Mouse (Mus musculus): Measurements from ENCODE around the gene Morn4. TPM values are rescaled to one million over a fixed set of nuclear protein-coding genes. Genes with fewer than 3 reads are reported as not detected.
"Not testable (repeated sequence)": the region's sequence is repeated elsewhere in the genome, so short reads cannot be mapped to it uniquely, and the experiment has no call there.

The Morn4 gene
- total RNA-seq, 2 experiments from 2014 or later, result 63.7 to 68.2 TPM

DNA sequence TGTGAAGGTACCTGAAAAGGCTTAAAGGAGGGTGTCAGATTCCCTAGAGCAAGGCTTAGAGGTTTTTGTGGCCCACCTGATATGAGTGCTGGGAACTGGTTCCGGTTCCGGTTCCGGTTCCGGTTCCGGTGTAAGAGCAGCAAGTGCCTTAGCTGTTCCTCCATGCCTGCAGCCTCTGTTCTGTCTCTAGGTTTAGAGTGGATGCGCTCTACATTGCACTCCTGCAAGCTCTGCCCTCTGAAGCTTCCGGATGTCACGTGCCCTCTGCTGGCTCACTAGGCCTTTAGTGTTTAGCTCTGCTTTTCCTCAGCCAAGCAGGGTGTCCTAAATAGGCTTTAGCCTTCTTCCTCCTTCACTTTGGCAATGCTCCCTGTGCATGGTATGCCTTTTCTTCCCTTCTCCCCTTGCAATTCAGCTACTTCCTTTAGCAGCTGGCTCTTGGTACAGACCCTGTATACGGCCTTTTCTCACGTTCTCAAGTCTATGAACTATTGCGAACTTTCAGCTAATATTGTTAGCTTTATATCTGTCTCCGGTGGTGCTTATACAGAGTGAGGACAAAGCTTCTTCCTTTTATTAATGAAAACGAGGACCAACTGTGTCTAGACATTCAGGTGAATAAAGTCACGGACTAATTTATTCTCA, 3.1 kb upstream of the Morn4 start:
- DNase-seq (ENCODE audit: low spot score in 2 of 2), result peak; percentile 40 to 52

DNA sequence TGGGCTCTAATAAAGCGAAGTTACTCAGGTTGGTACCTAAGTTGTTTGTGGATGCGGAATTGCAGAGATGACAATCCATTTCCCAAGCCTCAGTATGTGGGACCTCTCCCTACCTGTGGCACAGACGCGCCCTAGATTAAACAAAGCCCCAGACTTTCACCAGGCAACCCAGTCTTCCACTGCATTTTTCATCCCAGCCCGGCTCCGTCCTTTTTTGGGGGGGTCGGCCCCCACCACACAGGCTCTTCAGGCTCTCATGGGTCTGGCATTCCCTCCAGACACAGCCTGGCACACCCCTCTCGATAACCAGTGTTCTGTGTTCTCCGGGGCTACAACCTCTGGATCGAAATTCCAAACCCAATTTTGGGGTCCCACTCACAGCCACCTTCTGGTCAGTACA, 467 bp downstream of the Morn4 start:
- DNase-seq (ENCODE audit: low spot score in 2 of 2), result no peak

DNA sequence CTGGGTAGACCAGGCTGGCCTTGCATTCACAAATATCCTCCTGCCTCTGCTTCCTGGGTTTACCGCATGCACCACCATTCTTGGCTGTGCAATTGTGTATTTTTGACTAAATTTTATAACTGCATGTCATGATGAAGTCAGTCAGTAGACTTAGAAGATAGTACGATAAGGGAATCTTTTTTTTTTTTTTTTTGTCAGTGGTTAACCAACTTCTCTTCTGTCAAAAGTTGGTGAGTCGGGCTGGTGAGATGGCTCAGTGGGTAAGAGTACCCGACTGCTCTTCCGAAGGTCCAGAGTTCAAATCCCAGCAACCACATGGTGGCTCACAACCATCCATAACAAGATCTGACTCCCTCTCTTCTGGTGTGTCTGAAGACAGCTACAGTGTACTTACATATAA, 4.5 kb downstream of the Morn4 start:
- DNase-seq (ENCODE audit: low spot score in 2 of 2), result not testable (repeated sequence)

DNA sequence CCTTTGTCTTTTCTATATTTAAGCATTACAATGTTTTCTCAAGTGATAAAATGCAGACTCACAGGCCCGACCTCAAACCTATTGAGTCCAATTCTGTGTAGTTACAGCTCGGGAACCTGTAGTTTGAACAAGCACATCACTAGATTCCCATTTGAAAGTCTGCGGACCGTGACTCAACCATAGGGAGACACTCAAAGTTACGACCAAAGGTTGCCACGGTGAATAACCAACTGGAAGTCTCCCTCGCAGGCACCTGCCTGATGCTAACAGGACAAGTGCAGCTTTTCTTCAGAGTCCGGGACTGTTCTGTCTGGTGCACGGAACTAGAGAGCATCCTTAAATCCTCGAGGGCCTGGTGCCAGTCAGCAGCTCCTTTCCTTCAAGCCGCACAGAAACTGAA, 5.7 kb downstream of the Morn4 start:
- DNase-seq (ENCODE audit: low spot score in 2 of 2), result no peak

DNA sequence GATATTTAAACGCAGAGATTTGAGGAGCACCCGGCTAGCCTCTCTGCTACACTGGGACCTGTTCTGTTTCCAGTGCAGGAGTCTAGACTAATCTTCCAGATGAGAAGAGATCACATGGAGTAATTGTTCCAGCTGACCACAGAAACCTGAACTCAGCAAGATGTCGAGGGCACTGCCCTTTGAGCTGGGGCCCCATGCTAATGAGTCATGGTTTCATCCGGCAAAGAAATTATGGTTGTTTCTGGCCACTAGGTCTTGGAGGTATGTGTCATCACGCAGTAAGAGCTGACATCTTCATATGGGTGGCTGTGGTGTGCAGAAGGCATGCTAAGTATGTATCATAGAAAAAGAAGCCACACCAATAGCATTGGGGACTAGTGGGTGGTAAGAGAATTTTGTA, 6.2 kb downstream of the Morn4 start:
- no peak for DNase-seq (ENCODE audit: low spot score in 2 of 2)

DNA sequence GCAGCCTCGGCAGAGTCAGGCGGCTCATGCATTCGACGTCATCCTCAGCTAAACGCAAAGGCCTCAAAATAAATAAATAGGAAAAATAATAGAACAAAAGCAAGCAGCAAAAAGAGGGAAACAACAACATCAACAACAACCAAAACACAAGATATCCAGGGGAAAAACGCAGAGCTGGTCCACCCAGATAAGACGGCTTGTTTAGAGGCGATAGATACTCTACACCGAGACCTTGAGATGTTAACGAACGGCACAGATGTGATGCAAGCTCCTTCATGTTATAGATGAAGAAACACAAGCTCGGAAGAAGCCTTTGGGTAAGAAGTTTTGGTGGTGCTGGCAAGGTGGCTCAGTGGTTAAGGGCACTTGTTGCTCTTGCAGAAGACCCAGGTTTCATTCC, 7.2 kb downstream of the Morn4 start:
- DNase-seq (ENCODE audit: low spot score in 2 of 2), result no peak

DNA sequence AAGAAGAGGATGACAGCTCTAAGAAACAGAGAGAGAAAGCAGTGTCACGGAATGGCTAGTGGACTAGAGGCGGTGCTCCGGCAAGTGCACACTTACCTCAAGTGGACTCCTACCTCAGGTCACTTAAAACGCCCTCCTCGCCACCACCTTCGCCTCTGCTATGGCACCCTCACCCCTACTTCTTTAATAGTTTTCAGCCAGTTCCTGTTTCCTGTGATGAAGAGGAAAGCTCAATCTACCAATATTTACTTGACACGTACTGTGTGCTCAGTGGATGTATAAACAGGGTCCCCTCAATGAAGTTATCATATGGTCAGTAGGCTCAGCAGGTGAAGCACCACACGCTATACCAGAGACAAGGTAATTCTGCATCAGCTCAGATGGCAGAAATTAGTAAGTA, 7.6 kb downstream of the Morn4 start:
- DNase-seq (ENCODE audit: low spot score in 2 of 2), result no peak

DNA sequence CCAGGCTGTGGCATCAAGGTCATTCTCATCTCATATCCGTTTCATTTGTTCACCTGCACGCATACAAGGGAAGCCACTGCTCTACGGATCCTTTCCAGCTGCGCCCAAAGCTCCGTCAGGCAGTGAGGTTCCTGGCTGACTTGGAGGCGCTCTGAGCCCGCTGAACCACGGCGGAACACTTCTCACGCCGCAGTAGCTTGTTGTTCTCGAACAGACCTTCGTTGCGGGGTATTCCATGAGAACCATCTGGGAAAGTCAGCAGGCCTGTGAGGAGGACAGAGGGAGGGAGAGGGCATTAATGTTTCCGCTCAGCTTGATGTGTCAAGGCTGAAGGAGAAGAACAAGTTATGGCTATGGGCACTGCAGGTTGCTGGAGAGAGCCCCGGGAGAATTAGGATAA, 10.2 kb downstream of the Morn4 start:
- no peak for DNase-seq (ENCODE audit: low spot score in 2 of 2)

DNA sequence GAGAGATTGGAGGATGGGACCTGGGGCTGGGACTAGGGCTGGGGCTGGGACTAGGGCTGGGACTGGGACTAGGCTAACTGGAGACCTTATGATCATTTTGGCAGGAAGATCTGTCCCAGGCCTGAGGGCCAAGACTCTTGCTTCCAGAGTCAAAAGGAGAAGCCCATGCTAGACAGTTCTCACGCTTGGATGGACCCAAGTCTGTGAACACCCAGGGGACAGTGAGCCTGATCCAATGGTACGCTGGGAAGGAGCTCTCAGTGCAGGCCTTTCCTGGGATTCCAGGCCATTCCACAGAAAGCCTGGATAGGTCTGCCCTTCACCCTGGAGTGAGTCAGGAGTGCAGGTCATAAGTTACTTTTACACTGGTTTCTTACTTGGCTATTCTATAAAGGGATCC, 11.1 kb downstream of the Morn4 start:
- no peak for DNase-seq (ENCODE audit: low spot score in 2 of 2)

DNA sequence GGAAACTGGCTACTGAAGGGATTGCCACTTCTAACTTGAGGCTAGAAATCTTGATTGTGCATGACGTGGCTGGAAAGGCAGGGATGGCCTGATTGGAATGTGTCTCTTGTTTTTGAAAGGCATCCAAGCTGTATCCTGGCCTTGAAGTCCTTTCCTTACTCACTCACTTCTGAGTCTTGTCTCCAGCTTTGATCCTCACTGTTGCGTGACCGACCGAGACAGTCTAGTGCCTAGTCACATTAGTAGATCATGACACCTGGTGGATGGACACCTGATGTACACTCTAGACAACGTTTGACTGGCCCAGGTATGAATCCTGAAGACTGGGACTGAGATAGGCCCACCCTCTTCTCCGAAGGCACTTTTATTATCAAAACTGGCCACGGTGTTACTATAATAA, 13.4 kb downstream of the Morn4 start:
- DNase-seq (ENCODE audit: low spot score in 2 of 2), result no peak

DNA sequence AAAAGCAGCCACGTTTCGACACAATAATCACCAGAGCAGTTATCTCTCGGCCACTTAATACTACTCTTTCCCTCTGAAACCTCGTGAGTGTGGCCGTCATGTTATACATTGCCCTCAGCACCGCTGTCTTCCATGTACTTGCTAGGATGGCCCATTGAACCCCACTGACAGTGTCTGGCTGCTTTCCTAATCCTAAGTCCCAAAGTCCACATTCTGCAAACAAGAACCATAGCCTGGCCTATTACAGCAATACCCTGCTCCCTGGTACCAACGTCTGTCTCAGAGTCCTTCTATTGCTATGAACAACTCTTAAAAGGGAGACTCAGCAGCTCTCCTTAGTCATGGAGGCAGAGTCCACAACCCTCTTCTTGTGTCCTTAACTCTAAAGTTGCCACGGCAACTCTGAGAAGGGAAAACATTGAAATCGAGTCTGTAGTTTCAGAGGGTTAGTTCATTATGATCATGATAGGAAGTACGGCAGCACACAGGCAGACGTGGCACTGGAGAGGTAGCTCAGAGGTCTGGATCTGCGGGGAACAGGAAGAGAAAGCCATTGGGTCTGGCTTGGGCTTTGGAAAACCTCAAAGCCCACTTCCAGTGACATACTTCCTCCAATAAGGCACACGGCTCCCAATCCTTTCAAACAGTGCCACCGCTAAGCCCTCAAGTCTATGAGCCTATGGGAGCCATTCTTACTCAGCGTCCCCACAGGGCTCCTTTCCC, 14.1 kb downstream of the Morn4 start:
- no peak for DNase-seq (ENCODE audit: low spot score in 2 of 2)

DNA sequence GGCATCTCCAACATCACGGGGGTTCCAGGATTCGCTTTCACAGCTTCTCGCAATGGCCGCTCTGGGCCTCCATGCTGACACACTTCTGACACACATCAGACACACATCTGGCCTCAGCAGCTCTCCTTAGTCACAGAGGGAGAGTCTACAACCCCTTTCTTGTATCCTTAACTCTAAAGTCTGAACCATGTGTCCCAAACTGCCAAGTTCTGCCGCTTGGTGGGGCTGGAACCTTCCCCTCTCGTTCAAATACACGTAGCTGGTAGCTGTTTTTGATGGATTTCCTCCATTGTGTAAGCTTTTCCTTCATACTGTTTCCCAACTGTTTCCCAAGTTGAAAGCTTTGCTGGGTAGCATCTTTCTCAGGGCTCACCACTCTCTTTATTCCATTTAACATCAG, 14.9 kb downstream of the Morn4 start:
- DNase-seq (ENCODE audit: low spot score in 2 of 2), result peak in 1 of 2 experiments; percentile 27

DNA sequence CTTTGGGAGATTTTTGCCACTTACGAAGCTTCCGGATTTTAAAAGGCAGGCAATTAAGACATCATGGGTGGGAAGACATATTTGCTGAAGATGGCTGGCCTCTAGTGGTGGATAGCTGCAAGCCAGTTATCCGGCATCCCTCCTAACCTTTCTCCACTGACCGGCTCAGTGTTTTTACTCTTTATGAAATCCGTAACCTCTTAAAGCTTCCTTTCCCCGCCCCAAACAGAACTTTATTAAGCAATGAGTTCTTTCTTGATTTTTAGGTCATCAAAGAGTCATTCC, 17.0 kb downstream of the Morn4 start:
- DNase-seq (ENCODE audit: low spot score in 2 of 2), result no peak

DNA sequence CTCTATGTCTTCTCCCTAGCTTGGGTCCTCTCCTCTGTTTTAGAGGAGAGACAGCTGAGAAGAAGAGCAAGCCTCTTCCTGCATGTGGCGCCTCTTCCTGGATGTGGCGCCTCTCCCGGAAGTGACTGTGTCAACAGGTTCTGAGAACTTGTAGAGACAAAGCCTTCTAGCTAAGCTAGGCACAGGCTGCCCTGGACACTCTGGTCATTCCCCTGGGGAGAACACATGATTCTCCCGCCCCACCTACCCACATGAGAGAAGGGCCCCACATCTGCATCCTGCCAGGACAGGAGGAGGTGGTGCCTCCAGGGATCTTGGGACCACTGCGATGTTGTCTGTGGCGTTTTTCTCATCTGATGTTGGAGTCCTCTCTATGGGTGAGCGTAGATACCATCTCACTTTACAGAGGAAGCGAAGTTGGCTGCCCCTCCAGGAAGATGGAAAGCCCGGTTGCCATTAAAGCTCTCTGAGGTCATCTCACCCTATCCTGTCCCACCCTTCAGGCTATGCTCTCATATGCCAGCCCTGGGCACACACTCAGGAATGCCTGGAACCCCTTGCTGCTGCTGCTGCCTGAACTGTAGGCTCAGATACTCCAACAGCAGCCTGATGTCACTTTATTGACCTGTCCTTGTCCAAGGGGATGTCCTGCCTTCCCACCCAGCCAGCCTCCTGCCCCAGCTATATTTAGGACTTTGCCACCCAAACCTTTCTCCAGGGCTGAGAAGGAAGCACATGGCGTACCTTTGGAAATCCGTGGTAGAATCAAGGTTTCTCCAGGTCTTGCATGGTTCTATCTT, 17.5 kb downstream of the Morn4 start:
- DNase-seq (ENCODE audit: low spot score in 2 of 2), result no peak

DNA sequence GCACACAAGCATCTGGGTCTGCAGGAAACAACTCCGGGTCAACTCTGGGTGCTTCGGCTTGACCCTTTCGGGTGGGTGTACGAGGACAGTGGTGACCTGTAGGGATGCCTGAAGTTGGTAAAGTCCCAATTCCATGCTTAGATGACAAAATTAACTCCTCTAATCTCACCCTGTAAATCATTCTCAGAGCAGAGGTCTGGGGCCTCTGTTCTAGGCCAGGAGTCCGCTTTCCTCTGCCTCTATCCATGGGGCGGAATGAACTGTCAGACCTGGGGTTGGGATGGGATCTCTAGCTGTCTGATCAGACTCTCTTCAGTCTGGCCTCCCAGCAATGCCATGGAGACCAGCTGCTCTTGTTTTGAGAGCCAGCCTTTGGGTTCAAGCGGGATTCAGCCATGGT, 24.7 kb downstream of the Morn4 start:
- no peak for DNase-seq (ENCODE audit: low spot score in 2 of 2)

DNA sequence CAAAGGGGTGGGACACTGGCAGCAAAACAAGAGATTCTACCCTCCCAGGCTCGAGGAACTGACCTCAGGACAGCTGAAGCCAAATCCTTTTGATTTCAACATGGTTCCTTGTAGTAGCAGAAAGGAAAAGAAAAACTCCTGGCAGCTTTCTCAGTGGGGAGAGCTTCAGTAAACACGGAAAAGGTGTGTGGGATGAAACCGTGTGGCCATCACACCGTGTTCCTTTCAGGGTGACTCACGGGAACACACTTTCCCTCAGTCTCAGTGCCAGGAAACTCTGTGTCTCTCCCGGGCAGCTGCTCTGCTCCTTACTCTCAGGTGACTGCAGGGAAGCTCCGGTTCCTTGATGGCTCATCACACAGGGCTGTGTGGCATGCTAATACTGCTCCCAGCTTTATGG, 27.7 kb downstream of the Morn4 start:
- DNase-seq (ENCODE audit: low spot score in 2 of 2), result no peak

DNA sequence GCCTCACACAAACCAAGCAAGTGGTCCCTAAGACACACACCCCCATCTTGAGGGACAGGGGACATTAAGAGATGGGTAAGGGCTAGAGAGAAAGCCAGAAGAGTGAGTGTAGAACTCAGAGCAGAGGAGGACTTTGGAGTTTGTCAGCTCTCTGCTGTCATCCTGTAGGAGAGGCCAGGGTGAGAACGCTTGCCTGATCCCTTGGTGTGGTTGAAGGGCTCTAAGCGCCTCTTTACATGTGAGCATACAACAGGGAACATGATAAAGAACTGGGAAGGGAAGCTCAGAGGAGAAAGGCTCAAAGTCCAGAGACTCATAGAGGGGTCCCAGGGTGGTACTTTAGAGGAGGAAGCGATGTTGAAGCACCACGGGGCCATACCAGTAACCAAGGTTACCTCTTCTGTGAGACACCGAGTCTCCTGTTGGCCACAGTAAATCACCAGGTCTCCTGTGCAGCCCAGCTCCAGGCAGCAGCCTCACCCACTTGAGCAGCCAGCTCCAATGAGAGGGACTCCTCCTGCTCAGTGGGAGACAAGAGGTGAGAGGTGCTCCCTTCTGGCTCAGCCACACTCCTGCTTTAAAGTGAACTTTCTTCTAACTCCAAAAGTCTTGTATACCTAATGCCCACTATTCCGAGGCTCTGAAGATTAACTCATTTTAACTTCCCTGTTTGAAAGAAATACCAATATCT, 29.3 kb downstream of the Morn4 start:
- no peak for DNase-seq (ENCODE audit: low spot score in 2 of 2)

DNA sequence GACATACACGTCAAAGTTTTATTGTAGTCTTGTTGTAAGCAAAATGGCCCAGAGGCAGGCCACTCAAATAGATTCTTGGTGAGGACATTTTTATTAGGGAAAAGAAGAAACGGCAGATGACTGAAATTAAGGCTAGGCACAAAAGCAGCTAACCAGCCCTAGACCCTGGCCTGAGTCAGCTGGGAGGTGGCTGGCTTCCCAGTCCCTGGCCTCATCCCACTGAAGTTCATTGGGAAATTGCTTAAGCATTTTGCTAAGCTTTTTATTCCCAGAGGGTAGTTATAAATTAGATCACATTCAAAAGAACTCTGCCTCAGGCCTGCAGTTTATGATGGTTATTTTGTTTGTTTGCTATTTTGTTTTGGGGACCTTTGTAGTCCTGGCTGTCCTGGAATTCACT, 30.3 kb downstream of the Morn4 start:
- DNase-seq (ENCODE audit: low spot score in 2 of 2), result no peak

DNA sequence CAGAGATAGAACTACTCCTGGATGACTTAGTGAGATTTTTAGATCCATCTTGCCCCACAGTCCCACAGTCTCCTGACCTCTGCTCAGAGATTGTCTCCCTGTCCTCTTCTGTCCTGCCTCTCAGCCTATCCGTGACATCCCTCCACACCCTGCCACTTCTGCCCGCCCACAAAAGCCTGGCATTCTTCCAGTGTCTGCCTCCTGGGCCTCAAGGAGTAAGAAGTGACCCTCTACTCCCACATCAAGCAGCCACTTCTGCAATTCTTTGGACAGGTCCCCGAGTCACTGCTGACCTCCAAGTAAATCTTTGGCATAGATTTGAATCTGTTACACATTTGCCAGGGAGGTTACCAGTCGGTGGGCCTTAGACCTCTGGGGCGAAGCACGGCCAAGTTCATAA, 31.9 kb downstream of the Morn4 start:
- DNase-seq (ENCODE audit: low spot score in 2 of 2), result no peak

DNA sequence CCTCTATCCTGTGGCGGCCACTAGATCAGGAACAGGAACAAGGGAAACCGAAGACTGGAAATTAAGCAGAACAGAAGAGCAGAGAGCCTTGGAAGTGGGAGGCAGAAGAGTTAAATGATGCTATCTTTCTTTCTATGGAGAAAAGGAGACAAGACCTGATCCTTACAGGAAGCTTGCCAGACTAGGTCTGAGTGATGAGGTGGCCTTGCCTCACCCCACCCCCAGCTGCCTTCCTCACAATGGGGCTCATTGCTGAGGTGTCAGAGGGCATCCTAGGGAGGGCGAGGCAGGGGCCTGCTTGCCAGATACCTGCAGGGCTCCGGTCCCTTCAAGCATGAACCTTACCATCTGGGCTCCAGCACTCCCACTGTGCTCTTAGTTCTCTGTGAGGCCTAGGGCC, 34.2 kb downstream of the Morn4 start, which contains the start of gene 4933411K16Rik:
4933411K16Rik (plus strand) TSS at position 301 of the 400 bp plus-strand sequence.
- DNase-seq (ENCODE audit: low spot score in 2 of 2), result no peak

DNA sequence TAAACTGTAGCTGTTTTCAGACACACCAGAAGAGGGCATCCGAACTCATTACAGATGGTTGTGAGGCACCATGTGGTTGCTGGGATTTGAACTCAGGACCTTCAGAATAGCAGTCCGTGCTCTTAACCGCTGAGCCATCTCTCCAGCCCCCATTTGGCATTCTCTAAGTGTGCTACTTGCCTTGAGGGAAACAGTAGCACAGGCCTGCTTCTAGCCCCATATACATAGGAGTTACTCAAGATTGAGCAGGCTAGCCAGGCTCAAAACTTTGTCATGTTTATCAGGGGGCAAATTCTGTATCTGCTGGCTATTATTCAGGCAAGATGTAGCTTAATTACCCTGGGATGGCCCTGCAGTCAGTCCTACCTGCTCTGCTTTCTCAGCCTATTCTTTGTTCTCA, 34.8 kb downstream of the Morn4 start:
- DNase-seq (ENCODE audit: low spot score in 2 of 2), result no peak

DNA sequence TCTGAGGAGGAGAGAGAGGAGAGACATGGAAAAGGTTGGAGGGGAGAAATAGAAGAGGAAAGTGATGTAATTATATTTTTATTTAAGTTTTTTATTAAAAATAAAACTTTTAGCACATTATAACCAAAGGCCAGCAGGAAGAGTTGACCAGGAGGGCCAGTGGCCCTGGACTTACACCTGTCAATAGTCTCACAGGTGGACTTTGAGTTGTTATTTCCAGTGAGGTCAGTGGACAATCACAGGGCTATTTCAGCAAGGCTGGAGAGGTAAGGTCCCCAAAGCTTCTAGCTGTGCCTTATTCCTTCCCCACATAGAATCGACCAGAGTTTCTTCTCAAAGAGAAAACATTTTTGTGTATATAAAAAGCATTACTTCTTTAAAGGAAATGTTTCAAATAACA, 35.9 kb downstream of the Morn4 start:
- no peak for DNase-seq (ENCODE audit: low spot score in 2 of 2)

Measured in layer of hippocampus, postnatal 10 days (tissue).